Mouse (Mus musculus) inflammation-experienced regulatory T-cells, adult 6 months (primary cell): Measurements from ENCODE around the gene Dlg4. TPM values are rescaled to one million over a fixed set of nuclear protein-coding genes. Genes with fewer than 3 reads are reported as not detected.

ENCODE experiments used
- ATAC-seq: one replicate; pipeline ENCODE4 v1.8.0; 2017
- polyA plus RNA-seq, 3 experiments: library from polyadenylated mRNA; unstranded; fragments of 100-300 nt; shearing (Covaris generic); gene quantifications; one replicate each; pipeline ENCODE4 v1.2.1; 2017

Gene Dlg4
- polyA plus RNA-seq: 10 to 100 TPM in 2 of 3 experiments, 1 to 10 TPM in 1; 7.1 to 14.6 (median 11.2) TPM

DNA sequence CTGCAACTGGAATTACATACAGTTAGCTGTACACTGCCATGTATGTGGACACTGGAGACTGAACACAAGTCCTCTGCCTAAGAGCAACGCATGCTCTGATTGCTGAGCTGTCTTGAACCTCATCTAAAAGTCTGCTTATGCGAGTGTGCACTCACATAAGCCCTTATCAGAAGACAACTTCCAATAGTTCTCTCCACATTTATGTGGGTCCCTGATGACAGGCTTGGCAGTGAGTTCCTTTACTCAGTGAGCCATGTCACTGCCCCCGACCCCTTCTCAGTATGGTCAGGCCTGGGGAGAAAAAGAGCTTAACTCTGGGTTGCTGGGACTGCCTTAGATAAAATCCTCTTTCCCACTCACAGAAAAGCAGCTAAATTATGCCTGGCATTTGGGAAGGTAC is at the start of gene Dlg4:
Gene Dlg4, plus strand, starts transcription at position 274 of the 400 bp plus-strand sequence.
- ATAC-seq: no peak

DNA sequence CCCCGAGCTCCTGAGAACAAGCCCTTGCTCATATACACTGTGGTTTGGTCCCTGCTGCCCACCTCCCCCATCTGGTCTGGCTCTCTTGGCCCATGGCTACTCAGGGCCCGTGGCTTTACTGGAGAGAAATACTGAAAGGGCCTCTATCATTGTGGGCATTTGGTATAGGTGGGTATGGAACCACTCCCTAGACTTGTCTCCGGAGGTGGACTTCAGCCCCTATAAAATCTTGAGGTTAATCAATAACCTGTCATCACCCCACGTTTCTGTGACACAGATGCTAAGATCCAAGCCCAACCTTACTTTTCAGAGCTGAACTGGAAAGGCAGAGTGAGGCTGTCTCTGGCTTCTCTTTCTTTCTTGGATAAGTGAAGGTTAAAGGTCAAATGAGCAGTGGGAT is 47.9 kb upstream of the Dlg4 start:
- no peak for ATAC-seq

DNA sequence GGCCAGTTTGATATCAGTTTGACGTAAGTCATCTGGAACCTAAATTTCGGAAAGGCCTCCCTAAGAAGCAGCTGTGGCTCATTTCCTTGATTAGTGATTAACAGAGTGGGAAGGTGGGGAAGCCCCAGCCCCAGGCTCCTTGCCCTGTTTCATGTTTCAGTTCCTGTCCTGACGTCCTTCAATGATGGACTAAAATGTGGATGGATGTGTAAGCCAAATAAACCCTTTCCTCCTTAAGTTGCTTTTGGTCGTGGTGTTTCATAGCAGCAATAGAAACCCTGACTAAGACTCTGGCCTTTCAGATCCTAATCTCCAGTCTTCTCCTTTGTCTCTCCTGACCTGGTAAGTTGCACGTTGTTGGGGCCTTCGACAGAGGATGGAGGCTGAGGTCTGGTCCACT is 46.5 kb upstream of the Dlg4 start:
- ATAC-seq: no peak

DNA sequence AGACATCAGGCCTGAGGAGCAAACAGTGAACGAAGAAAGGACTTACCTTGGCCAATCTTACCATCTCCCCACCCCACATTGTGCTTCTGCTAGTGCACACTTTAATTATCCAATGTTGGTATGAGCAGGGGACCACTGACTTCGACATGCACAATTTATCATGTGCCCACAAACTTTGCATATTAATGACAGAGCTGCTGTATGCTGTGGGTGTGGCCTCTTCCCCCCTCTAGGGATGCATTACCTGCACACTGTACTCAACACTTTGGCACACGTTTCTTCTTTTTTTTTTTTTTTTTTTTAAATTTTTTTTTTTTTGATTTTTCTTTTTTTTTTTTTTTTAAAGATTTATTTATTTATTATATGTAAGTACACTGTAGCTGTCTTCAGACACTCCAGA is 46.0 kb upstream of the Dlg4 start:
- no peak for ATAC-seq

DNA sequence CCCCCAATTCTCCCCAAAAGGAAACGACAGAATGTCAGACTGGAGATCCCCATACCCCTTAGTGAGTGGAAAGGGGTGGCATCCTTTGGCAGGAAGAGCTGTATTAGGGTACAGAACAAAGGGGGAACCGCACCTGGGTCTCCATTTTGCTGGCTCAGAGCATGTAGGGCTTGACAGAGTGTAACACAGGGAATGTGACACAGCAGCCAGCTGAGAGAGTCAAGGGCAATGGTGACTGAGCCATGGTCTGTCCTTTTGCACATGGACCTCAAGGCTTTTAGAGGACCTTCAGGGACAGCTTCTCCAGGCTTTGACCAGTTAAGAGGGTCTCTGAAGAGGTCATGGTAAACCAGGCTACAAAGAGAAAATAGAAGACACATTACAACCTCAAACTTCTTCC is 41.8 kb upstream of the Dlg4 start:
- no peak for ATAC-seq

DNA sequence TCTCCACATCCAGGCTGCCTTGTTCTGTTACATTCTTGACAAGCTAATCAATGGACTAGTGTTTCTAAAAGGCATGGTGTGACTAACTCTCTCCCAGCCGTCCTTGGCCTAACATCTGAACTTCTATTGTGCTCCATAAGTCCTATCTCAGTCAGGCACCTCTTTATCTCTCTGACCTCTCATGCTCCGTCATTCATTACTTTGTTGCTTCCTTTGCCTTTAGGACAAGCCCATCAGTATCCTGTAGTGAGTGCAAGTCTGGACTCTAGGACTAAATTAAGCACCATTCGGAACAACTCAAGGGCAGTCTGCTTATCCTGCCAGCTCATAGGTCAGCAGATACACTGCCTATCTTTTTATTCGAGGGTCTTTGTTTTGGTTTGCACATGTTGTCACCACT is 40.5 kb upstream of the Dlg4 start:
- no peak for ATAC-seq

DNA sequence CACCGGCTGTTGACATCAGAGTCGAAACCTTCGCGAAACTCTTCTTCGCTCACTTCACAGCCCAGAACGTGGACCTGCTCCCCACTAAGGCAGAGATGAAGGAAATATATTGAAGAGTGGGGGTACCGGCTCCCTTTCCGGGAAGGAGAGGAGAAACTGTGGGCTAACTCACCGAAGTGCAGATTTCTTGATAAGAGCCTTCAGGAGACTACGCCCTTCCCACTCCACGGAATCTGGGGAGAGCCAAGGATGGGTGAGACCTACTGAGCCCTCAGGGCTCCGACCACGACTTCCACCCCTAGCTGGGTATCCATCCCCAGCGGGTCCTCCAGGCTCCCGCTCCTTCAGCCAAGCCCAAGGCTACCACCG is 36.9 kb upstream of the Dlg4 start:
- ATAC-seq: no peak

DNA sequence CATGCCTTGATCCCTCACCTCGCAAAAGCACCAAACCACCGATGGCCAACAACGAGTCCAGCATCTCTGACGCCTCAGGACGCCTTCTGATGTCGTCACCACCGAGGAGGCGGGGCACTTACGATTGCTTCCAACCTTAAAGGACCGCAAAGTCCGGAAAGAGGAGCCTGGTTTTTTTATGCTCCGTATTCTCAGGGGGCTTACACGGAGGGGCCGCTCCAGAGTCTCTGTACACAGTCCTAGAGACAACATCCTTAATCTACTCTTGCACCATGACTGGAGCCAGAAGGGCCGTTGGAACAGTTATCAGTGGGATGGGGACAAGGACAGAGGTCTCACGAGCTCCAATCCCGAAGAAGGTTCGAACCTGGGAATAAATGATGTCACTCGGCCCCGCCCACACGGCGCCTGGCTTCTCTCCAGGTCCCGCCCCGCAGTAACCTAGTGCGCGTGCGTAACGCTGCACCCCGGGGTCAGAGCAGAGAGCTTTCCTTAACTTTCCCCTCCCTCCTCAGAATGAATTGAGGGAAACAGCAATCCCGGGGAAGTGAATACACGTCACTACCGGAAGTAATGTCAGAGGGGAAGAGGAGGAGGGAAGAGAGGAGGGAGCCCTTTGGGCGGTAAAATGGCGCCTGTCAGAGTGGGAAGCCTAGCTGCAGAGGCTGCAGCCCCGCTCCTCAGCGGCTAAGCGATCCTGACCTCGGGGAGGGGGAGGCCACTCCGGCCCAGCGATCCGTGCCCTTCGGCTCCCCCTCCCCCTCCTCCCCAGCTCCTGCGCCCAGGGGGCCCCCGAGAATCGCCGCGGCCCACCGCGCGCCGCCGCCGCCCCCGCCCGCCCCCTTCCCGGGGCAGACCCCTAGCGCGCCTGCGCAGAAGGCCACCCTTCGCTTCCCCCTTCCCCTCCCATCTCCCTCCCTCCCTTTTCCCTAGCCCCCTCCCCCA is 36.3 kb upstream of the Dlg4 start:
- peak; percentile 83 for ATAC-seq

DNA sequence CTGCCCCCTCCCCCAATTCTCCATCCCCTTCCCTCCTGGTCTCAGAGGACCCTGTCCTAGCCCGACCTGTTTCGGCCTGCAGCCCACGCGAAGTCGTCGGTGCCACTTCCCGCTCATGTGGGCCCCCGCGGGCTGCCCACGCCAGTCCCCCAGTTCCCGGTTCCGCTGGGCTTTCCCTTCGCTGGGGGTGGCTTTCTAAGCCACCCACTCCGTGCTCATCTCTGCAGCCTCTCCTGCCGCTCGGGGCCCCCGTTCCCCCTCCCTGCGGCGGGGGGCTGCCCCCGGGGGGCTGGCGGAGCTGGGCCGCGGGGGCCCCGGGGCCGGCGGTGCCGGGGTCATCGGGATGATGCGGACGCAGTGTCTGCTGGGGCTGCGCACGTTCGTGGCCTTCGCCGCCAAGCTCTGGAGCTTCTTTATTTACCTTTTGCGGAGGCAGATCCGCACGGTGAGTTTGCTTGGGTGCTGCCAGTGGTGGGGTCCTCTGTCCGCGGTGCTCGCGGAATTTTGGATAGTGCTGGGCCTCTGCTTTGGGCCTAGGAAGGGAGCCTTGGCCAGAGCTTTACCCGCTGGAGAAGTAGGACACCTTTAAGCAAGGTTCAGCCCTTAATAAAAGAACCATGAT is 35.5 kb upstream of the Dlg4 start, which contains the start of gene Ctdnep1:
Gene Ctdnep1, plus strand, starts transcription at position 16 of the 622 bp plus-strand sequence.
- ATAC-seq: peak; percentile 55

DNA sequence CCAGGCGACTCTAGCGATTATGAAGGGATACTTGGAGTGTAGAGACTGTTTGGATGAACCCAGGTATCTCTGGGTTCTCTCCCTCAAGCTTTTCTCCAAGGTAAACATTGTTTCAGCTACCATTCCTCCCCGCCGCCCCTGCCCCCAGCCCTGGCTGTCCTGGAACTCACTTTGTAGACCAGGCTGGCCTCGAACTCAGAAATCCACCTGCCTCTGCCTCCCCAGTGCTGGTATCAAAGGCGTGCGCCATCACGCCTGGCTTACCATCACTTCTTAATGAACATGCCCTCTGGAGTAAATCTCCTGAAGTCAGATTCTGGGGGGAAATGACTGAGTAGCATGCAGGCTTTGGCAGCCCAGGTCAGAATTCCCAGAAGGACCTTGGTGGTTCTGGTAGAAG is 34.5 kb upstream of the Dlg4 start, which contains the start of gene Elp5:
Gene Elp5, minus strand, starts transcription at position 293 of the 400 bp plus-strand sequence.
- ATAC-seq: no peak

DNA sequence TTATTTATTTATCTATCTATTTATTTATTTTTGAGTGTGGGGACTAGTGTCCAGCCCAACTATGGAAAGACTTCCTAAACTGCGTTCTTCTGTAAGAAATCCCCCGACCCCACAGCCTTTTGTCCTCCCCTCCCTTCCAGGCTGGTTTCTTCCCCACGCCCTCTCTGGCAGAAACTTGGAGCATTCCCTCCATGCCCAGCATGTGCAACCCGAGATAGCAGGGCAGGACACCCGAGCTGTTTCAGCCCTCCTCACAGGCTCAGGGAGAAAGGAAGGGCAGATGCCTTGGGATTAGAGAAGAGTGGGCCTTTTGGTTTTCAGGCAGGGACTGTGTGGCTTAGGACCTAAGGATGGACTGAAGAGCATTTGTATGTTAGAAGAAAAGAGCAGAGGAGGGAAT is 33.9 kb upstream of the Dlg4 start:
- ATAC-seq: no peak

DNA sequence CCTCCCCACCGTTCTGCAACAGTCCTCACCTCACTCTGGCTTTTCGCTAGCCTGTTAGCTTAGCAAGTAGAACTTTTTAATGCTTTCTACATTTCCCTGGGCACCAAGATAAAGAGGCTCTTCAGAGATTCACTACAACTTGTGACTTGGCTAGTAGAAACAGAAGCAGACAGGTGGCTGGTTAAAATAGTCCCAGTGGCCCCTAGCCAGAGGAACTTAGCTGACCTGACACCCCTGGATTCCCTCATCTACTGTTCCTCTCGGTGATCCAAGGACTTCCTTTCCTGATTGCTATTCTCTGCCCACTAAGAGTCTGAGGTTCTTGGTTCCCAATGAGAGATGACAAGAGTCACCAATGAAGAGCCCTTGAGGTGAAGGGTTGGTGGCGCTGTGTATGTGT is 33.4 kb upstream of the Dlg4 start:
- ATAC-seq: no peak

DNA sequence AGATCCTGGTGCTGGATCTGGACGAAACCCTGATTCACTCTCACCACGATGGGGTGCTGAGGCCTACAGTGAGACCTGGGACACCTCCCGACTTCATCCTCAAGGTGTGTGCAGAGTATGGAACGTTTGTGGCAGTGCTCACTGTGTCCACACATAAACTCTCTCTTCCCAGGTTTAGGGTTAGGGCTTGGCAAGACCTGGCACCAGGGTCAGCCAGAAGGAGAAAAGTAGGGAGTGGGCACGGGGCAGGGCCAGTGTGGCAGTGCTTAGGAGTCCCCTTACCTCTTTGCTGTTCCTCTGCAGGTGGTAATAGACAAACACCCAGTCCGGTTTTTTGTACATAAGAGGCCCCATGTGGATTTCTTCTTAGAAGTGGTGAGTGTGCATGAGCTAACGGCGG is 32.3 kb upstream of the Dlg4 start:
- ATAC-seq: no peak

DNA sequence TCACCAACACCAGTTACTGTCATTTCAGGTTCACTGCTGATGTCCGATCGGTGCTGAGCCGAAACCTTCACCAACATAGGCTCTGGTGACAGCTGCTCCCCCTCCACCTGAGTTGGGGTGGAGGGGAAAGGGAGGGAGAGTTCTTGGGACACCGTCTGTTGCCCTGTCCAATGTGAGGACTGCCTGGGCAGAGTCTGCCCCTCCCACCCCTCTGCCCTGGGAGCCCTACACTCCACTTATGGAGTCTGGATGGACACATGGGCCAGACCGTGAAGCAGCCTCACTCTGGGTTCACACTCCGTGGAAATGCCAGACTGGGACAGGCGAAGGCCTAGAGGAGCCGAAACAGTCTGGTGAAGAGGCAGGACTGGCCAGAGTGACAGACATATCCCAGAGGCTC is 26.8 kb upstream of the Dlg4 start:
- ATAC-seq: no peak

DNA sequence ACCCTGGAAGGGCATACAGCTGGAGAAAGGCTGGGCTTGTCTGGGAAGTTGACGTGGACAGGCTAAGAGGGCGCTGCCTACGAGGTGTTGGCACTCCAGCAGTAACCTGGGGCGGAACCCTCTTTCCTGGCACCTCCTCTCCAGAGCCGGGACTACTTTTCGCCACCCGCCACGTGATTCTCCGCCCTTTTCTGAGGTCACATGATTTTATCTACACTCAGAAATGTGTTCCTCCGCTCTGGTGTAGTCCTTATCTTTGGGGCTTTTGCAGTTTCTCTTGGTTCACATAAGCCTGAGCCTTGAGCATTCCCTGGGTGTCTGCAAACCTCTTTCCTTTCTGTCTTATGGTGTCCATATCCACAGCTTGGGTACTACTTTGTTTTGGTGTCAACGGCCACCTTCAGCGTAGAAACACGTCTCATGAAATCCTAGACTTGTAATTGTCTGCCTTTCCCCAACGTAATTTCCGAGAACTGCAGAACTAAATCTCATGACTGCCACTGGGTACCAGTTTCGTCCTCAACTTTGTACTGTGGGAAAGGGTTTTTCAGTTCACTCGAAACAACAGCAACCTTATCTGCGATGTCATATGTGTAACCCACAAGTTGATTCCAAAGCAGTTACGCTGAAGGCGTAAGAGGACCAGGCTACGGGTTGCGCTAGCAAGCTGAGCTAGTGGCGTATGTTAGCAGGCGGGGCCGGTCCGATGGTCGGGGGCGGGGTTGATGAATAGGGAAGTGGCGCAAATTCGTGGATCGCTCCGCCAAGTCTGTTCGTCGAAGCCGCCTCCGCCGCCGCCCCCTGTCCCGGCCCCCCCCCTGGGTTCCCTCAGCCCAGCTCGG is 25.7 kb upstream of the Dlg4 start, which contains the start of gene Gabarap:
Gene Gabarap, plus strand, starts transcription at position 294 of the 842 bp plus-strand sequence.
- peak; percentile 72 for ATAC-seq

DNA sequence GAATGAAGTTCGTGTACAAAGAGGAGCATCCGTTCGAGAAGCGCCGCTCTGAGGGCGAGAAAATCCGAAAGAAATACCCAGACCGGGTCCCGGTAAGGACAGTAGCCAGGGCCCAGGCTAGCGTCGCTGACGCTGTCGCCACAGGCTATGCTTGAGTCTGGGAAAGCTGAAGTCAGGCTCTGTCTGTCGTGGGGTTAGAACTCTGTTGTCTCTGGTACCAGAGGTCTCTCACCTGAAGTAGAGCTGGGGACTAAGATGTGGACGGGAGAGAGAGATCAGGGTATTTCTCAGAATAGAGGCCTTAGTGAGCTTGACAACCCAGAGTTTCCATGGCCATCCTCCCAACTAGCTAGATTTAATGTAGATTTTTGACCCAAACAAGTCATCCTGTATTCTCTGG is 25.0 kb upstream of the Dlg4 start:
- ATAC-seq: no peak

DNA sequence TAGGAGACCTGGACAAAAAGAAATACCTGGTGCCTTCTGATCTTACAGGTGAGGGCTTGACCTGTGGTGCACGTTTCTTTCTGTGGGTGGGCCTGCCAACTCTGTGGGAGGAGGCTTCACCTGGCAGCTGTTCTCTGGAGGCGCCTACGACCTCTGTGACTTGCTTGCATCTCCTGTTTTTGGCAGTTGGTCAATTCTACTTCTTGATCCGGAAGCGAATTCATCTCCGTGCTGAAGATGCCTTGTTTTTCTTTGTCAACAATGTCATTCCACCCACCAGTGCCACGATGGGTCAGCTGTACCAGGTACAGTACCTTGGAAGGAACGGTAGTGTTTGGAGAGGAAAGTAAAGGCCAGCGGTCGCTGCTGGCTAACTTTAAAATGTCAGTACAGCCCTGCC is 24.3 kb upstream of the Dlg4 start:
- ATAC-seq: no peak

DNA sequence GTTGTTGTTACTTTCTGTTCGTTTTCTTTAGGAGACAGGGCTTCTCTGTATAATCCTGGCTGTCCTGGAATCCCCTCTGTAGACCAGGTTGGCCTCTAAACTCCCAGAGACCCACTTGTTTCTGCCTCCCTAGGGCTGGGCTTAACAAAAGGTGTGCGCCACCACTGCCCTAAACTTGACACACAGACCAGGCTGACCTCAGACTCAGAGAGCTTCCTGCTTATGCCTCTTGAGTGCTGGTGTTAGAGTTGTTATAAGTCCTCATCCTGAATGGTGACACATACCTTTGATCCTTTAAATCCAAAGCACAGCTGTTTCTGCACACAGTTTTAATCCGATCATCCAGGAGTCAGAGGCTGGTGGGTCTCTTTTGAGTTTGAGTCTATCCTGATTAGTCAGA is 23.8 kb upstream of the Dlg4 start:
- ATAC-seq: no peak

DNA sequence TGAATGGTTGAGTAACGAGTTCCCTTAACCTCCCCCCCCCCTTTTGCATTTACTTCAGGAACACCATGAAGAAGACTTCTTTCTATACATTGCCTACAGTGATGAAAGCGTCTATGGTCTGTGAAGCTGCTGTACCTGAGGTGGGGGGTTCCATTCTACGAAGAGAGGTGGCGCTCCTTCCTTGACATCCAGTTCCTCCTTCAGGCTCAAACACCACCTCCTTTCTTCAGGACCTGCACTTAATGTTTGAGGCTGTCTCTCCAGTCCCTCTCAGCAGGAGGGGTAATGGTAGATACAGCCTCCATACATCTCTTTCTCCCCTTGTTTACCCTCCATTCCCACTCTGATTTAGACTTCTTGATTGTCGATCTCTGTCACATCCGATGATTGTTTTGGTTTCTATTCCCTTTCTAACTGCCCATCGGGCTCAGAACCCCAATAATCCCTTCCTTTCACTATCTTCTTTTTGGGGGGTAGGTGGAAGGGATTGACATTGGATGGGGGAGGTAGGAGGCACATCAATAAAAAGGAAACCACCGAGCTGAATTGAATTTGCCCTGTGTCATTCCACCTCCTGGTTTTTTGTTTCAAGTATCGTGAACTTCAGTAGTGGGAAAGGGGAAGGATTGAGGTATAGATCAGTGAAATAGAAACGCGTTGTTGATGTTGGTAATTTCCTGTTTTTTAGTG is 22.2 kb upstream of the Dlg4 start:
- ATAC-seq: no peak

DNA sequence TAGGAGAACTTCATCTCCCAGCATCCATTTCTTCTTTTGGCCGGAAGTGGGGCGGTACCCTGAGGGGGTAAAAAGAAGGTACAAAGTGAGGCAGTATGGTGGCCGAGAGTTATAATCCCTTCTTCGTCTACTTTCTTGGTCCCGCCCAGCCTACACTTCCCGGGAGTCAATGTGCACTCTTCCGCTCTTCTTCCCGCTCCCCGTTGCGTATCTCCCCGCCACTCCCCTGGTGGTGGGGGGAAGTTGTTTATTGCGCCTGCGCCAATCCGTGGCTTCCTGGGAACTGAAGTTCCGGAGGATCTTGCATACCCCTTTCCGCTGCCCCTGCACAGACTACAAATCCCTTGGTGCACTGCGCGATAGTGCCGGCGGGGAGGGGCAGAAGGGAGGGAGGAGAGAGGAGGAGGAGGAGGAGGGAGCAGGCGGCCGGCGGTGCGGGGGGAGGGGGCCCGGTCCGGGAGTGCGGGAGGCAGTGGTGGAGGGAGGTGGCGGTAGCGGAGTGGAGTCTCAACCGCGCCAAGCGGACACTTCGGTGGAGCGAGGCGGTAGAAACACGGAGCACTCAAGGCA is 21.3 kb upstream of the Dlg4 start, which contains the start of gene Phf23:
Gene Phf23, plus strand, starts transcription at position 387 of the 570 bp plus-strand sequence.
- ATAC-seq: peak; percentile 70

DNA sequence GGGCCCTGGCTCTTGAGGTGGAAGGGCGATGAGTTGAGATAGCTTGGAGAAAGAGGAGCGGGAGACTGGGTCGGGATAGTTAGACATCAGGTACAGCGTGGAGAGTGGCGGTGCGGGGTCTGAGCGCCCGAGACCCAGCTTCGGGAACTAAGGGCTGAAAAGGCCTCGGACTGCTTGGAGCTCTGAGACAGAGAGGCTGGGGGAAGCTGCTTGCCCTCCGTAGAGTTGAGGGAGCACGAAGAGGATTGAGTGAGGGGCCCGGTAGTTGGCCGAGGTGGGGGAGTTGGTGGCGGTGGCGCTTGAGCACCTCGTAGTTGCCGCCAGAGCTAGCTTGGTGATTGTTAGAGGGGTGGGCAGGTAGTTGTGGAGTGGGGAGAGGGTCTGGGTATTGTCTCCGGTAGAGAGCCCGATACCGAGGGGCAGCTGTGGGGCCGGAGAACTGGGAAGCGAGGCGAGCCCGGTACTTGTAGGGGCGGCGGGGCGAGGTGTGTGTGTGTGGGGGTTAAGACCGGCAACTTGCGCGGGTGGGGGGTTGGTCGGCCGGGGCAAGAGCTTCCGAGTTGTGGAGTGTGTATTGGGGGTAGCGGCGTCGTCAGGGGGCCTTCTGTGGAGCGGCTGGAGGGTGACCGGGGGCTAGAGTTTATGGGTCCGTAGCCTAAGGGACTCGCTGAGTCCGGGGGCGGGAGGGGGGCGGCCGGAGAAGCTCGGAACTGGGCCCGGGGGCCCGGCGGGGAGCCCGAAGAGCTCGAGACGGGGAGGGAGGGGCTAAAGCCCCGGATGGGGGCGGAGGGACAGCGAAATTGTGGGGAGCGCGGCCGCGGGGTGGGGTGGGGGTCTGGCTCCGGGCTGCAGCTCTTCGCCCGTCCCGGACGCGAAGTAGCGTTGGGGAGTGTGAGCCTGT is 20.3 kb upstream of the Dlg4 start:
- ATAC-seq: no peak
